Mouse (Mus musculus) limb, embryonic 15.5 days (tissue): Measurements from ENCODE around the gene Trappc6a. TPM values are rescaled to one million over a fixed set of nuclear protein-coding genes. Genes with fewer than 3 reads are reported as not detected.

Experiments used
- ATAC-seq: fragments of 200-750 bp; cut with Nextera tagmentation; 2 replicates; pipeline ENCODE4 v1.8.0; 2017; ENCODE audit warnings: low read depth, moderate TSS enrichment; ENCODE audit not compliant: insufficient number of reproducible peaks, low FRiP score, low TSS enrichment
- H3K27ac ChIP-seq: fragments of 300-500 bp; sonication (generic); 2 replicates; pipeline ENCODE4 v1.5.1; 2015; ENCODE audit warnings: moderate library complexity, mild to moderate bottlenecking, inconsistent platforms
- H3K27me3 ChIP-seq: fragments of 300-500 bp; sonication (generic); 2 replicates; pipeline ENCODE4 v1.6.1; 2015; ENCODE audit warnings: inconsistent platforms
- H3K36me3 ChIP-seq: fragments of 300-500 bp; sonication (generic); 2 replicates; pipeline ENCODE4 v1.6.1; 2015; ENCODE audit warnings: inconsistent platforms
- H3K4me1 ChIP-seq: fragments of 300-500 bp; sonication (generic); 2 replicates; pipeline ENCODE4 v1.6.1; 2015; ENCODE audit warnings: inconsistent platforms
- H3K4me2 ChIP-seq: fragments of 300-500 bp; sonication (generic); 2 replicates; pipeline ENCODE4 v1.6.1; 2015; ENCODE audit warnings: mild to moderate bottlenecking, inconsistent platforms
- H3K4me3 ChIP-seq: fragments of 300-500 bp; sonication (generic); 2 replicates; pipeline ENCODE4 v1.5.1; 2015; ENCODE audit warnings: mild to moderate bottlenecking, inconsistent platforms
- H3K9ac ChIP-seq: fragments of 300-500 bp; sonication (generic); 2 replicates; pipeline ENCODE4 v1.6.1; 2015; ENCODE audit warnings: inconsistent platforms
- H3K9me3 ChIP-seq: fragments of 300-500 bp; sonication (generic); 2 replicates; pipeline ENCODE4 v1.6.1; 2016; ENCODE audit warnings: inconsistent platforms
- WGBS: fragments of 180-500 bp; shearing (Covaris S2); methylation state at CpG from one replicate; pipeline ENCODE4 v1.1.7; 2015; 5-methylcytosine and 5-hydroxymethylcytosine counted together
- polyA plus RNA-seq: library from polyadenylated mRNA; unstranded; fragments of >200 nt; fragmentation: Nextera tagmentation; extraction: Ambion mirVana; gene quantifications from 2 replicates; pipeline ENCODE4 v1.2.1, GENCODE M21; 2015

Gene Trappc6a
- 94.7 and 97.9 TPM in 2 replicates for polyA plus RNA-seq

- WGBS = under 1% methylated on average over 56 of the region's 56 CpGs
- Histone ChIP-seq H3K27me3 (no peaks in the 10 kb centered on the region), H3K4me3 (peak within 1 kb of the TSS; percentile 58), H3K4me1 (peaks cover 26% of the 10 kb centered on the region), H3K36me3 (no peaks in the 10 kb centered on the region), H3K4me2 (peak within 1 kb of the TSS; percentile 89), H3K9me3 (no peaks in the 10 kb centered on the region), H3K9ac (peak within 1 kb of the TSS; percentile 60), H3K27ac (peak within 1 kb of the TSS; percentile 78; the same call in 1 of the 2 replicates)
- peak; percentile 91 for ATAC-seq
Observed at GRCm38 (mm10) chr7:19508150-19508923, at the start of gene Trappc6a, which contains the start of gene Bloc1s3. Gene Trappc6a, plus strand, starts transcription at chr7:19508395. Gene Bloc1s3, minus strand, starts transcription at chr7:19508367.

- WGBS = under 1% methylated on average over 32 of the region's 42 CpGs
- Histone ChIP-seq H3K4me3 (peak within 1 kb of the TSS; percentile 83), H3K4me2 (peak within 1 kb of the TSS; percentile 94), H3K9ac (peak within 1 kb of the TSS; percentile 82), H3K4me1 (peaks cover 25% of the 10 kb centered on the region), H3K27me3 (no peaks in the 10 kb centered on the region), H3K9me3 (no peaks in the 10 kb centered on the region), H3K27ac (peak within 1 kb of the TSS; percentile 80), H3K36me3 (peaks cover 18% of the 10 kb centered on the region)
- peak; percentile 87 for ATAC-seq
Observed at GRCm38 (mm10) chr7:19458591-19459111, 49.5 kb upstream of the Trappc6a start, which contains the start of gene Mark4. Gene Mark4, minus strand, starts transcription at chr7:19458821.

- WGBS = 24% methylated on average over 6 of the region's 6 CpGs
- H3K4me1 ChIP-seq = peaks cover 29% of the 10 kb centered on the region
- peaks cover 15% of the 10 kb centered on the region for H3K36me3 ChIP-seq
- H3K27ac ChIP-seq = peak overlapping the region; percentile 76
- no peaks in the 10 kb centered on the region for H3K9me3 ChIP-seq
- ATAC-seq = 0 out of 2 replicates have a peak, but pooled peaks have one; percentile 3
- H3K4me3 ChIP-seq = peak overlapping the region; percentile 83
- no peaks in the 10 kb centered on the region for H3K27me3 ChIP-seq
- peak overlapping the region; percentile 82; the same call in 1 of the 2 replicates for H3K9ac ChIP-seq
- H3K4me2 ChIP-seq = peak overlapping the region; percentile 94
Observed at GRCm38 (mm10) chr7:19459144-19459870, 48.9 kb upstream of the Trappc6a start.

GRCm38 (mm10) chr7:19460500-19460899, 47.7 kb upstream of the Trappc6a start:
- no peak for ATAC-seq
- Histone ChIP-seq H3K4me1 (peaks cover 41% of the 10 kb centered on the region), H3K4me3 (no peak overlapping the region)

GRCm38 (mm10) chr7:19461488-19461887, 46.7 kb upstream of the Trappc6a start:
- Histone ChIP-seq H3K27me3 (no peaks in the 10 kb centered on the region), H3K27ac (no peak overlapping the region), H3K4me2 (peak overlapping the region; percentile 10; the same call in 1 of the 2 replicates), H3K36me3 (no peaks in the 10 kb centered on the region), H3K9me3 (no peaks in the 10 kb centered on the region), H3K4me1 (peaks cover 35% of the 10 kb centered on the region), H3K4me3 (no peak overlapping the region), H3K9ac (no peak overlapping the region)
- WGBS = 9% methylated on average over 6 of the region's 6 CpGs
- ATAC-seq = no peak

More at GRCm38 (mm10) chr7:19460500-19460899, 47.7 kb upstream of the Trappc6a start:
- no peak overlapping the region for H3K9ac ChIP-seq
- WGBS = 71% methylated on average over 1 of the region's 1 CpGs
- H3K27ac ChIP-seq = no peak overlapping the region
- H3K27me3 ChIP-seq = no peaks in the 10 kb centered on the region
- H3K9me3 ChIP-seq = no peaks in the 10 kb centered on the region
- H3K36me3 ChIP-seq = peaks cover 6% of the 10 kb centered on the region
- no peak overlapping the region for H3K4me2 ChIP-seq

GRCm38 (mm10) chr7:19462443-19462842, 45.8 kb upstream of the Trappc6a start:
- H3K4me1 ChIP-seq = peaks cover 25% of the 10 kb centered on the region
- H3K27ac ChIP-seq = no peak overlapping the region
- H3K36me3 ChIP-seq = no peaks in the 10 kb centered on the region
- H3K4me2 ChIP-seq = no peak overlapping the region
- H3K9me3 ChIP-seq = no peaks in the 10 kb centered on the region
- 68% methylated on average over 4 of the region's 4 CpGs for WGBS
- no peak overlapping the region for H3K4me3 ChIP-seq
- no peaks in the 10 kb centered on the region for H3K27me3 ChIP-seq
- H3K9ac ChIP-seq = no peak overlapping the region
- no peak for ATAC-seq

GRCm38 (mm10) chr7:19462884-19463381, 45.3 kb upstream of the Trappc6a start, which contains the start of gene Exoc3l2:
Gene Exoc3l2, plus strand, starts transcription at chr7:19463331.
- no peak for ATAC-seq

GRCm38 (mm10) chr7:19464367-19465307, 43.6 kb upstream of the Trappc6a start:
- Histone ChIP-seq H3K36me3 (no peaks in the 10 kb centered on the region), H3K27ac (peak overlapping the region; percentile 43; the same call in 1 of the 2 replicates), H3K4me1 (peaks cover 21% of the 10 kb centered on the region), H3K27me3 (peaks cover 12% of the 10 kb centered on the region), H3K4me2 (peak overlapping the region; percentile 32), H3K4me3 (0 out of 2 replicates have a peak overlapping the region, but pooled peaks have one; percentile 3), H3K9ac (no peak overlapping the region), H3K9me3 (no peaks in the 10 kb centered on the region)
- 10% methylated on average over 22 of the region's 22 CpGs for WGBS
- 0 out of 2 replicates have a peak, but pooled peaks have one; percentile 25 for ATAC-seq

More at GRCm38 (mm10) chr7:19462884-19463381, 45.3 kb upstream of the Trappc6a start, which contains the start of gene Exoc3l2:
- Histone ChIP-seq H3K4me1 (peaks cover 22% of the 10 kb centered on the region), H3K27ac (0 out of 2 replicates have a peak within 1 kb of the TSS, but pooled peaks have one; percentile 4), H3K36me3 (no peaks in the 10 kb centered on the region), H3K9me3 (no peaks in the 10 kb centered on the region), H3K9ac (no peak within 1 kb of the TSS), H3K4me2 (0 out of 2 replicates have a peak within 1 kb of the TSS, but pooled peaks have one; percentile 32), H3K27me3 (no peaks in the 10 kb centered on the region), H3K4me3 (peak within 1 kb of the TSS; percentile 3; the same call in 1 of the 2 replicates)
- WGBS = 34% methylated on average over 6 of the region's 6 CpGs

- no peak for ATAC-seq
- H3K9me3 ChIP-seq = no peaks in the 10 kb centered on the region
- WGBS = 60% methylated on average over 5 of the region's 5 CpGs
Observed at GRCm38 (mm10) chr7:19466602-19467145, 41.5 kb upstream of the Trappc6a start.

GRCm38 (mm10) chr7:19467638-19468037, 40.6 kb upstream of the Trappc6a start:
- ATAC-seq = no peak
- WGBS = 39% methylated on average over 6 of the region's 6 CpGs
- H3K27me3 ChIP-seq = peaks cover 36% of the 10 kb centered on the region

More at GRCm38 (mm10) chr7:19466602-19467145, 41.5 kb upstream of the Trappc6a start:
- no peak overlapping the region for H3K4me2 ChIP-seq
- no peak overlapping the region for H3K27ac ChIP-seq
- no peak overlapping the region for H3K9ac ChIP-seq
- H3K36me3 ChIP-seq = no peaks in the 10 kb centered on the region
- H3K4me1 ChIP-seq = peaks cover 20% of the 10 kb centered on the region
- H3K4me3 ChIP-seq = no peak overlapping the region
- peaks cover 27% of the 10 kb centered on the region for H3K27me3 ChIP-seq

More at GRCm38 (mm10) chr7:19467638-19468037, 40.6 kb upstream of the Trappc6a start:
- Histone ChIP-seq H3K4me3 (no peak overlapping the region), H3K9me3 (no peaks in the 10 kb centered on the region), H3K27ac (no peak overlapping the region), H3K9ac (no peak overlapping the region), H3K4me1 (peaks cover 26% of the 10 kb centered on the region), H3K4me2 (no peak overlapping the region), H3K36me3 (no peaks in the 10 kb centered on the region)
